In the genomic region with DNA sequence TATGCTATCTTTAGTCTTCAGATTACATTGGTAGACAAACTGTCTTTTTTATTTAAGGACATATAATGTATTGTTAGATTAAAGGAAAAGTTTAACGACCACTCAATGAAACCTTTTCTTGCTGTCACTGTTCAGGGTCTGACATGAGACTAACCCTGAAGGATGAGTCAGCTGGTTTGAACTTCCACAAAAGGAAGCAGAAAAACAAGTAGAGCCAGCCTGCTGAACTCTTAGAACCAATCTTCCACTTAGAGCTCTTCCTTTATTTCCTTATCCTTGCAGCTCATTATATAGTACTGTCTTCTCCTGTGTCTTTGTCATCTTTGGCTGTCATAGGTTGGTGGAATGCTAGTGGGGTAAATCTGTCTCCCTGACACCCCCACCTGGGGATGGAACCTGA, we compare ENCODE assay signal across 9 mouse cellular contexts. TPM values are rescaled to one million over a fixed set of nuclear protein-coding genes. Genes with fewer than 3 reads are reported as not detected.
DNase-seq lines count a peak whose midpoint lies in the region; ATAC-seq and TF ChIP-seq lines count a peak whose summit lies in the region.
"Had no signal": no experiment of that assay in that cellular context is flagged by ENCODE, and none has a peak within 500 bp of the region (broad histone marks: within the 10 kb centered on the region; RNA-seq: fewer than 3 reads in every experiment).

No protein-coding gene starts in this region.

- 59% methylated on average over 1 of the region's 1 CpGs for WGBS in cerebellum, adult 2 months
- 30% methylated on average over 1 of the region's 1 CpGs for WGBS in heart, embryonic 14.5 days
- 18% methylated on average over 1 of the region's 1 CpGs for WGBS in lung, postnatal 0 days

- peak overlapping the region; percentile 27 for H3K4me3 ChIP-seq in cerebellum, adult 2 months (replicated peaks; ENCODE audit: insufficient read depth, low read depth, low read length)
- H3K4me3 ChIP-seq in heart, embryonic 14.5 days (ENCODE audit: control insufficient read depth in 1 of 2, insufficient read depth in 1 of 2, low read depth in 1 of 2, low read length in 2 of 2), result peak overlapping the region; percentile 18 to 78; a peak in 3 of 4 replicates
- peak overlapping the region; percentile 83 for H3K4me3 ChIP-seq in lung, postnatal 0 days (ENCODE audit: low read depth, low read length)

- H3K9ac ChIP-seq in heart, embryonic 14.5 days (ENCODE audit: low read length), result peak overlapping the region; percentile 88
- H3K9ac ChIP-seq in lung, postnatal 0 days (replicated peaks; ENCODE audit: low read depth), result no peak overlapping the region

- ATAC-seq in heart, embryonic 14.5 days (ENCODE audit: insufficient number of reproducible peaks, insufficient read depth, low FRiP score, low read depth), result no peak
- no peak for ATAC-seq in lung, postnatal 0 days

- intact Hi-C loops in left cerebral cortex, postnatal 14 days (cut with DNase I), result no loop called here

- H3K4me2 ChIP-seq in heart, embryonic 14.5 days (ENCODE audit: low read length), result peak overlapping the region; percentile 66
- H3K4me2 ChIP-seq in lung, postnatal 0 days (replicated peaks; ENCODE audit: low read depth, low read length), result peak overlapping the region; percentile 84

- no peak for TF ChIP-seq EP300 in lung, postnatal 0 days (IDR thresholded peaks at IDR 0.05)

- H3K27ac ChIP-seq in cerebellum, adult 2 months (ENCODE audit: insufficient read depth, low read length), result no peak overlapping the region
- H3K27ac ChIP-seq in heart, embryonic 14.5 days (replicated peaks in 1 of 2; ENCODE audit: control insufficient read depth in 1 of 2, insufficient read depth in 1 of 2, low read depth in 2 of 2, low read length in 2 of 2), result peak overlapping the region in 1 of 2 experiments; percentile 78; a peak in 2 of 4 replicates
- 0 out of 2 replicates have a peak overlapping the region, but pooled peaks have one; percentile 29 for H3K27ac ChIP-seq in lung, postnatal 0 days (ENCODE audit: low read length)

- no peak for TF ChIP-seq POLR2A in cerebellum, adult 2 months (IDR thresholded peaks at IDR 0.05; ENCODE audit: borderline replicate concordance, insufficient read depth, low read length)

- H3K4me1 ChIP-seq in cerebellum, adult 2 months (ENCODE audit: control insufficient read depth, insufficient read depth, low read length), result peaks cover 3% of the 10 kb centered on the region; the same call in 1 of the 2 replicates
- H3K4me1 ChIP-seq in heart, embryonic 14.5 days (ENCODE audit: control insufficient read depth in 2 of 2, insufficient read depth in 2 of 2, low read length in 2 of 2), result peaks cover 12 to 25% of the 10 kb centered on the region in 2 experiments
- peaks cover 16% of the 10 kb centered on the region; the same call in 1 of the 2 replicates for H3K4me1 ChIP-seq in lung, postnatal 0 days (ENCODE audit: insufficient read depth, low read depth, low read length)

- no peaks in the 10 kb centered on the region for H3K9me3 ChIP-seq in heart, embryonic 14.5 days (ENCODE audit: control insufficient read depth, low read length)
- no peaks in the 10 kb centered on the region for H3K9me3 ChIP-seq in lung, postnatal 0 days (ENCODE audit: low read length)

- peaks cover 52% of the 10 kb centered on the region for H3K36me3 ChIP-seq in heart, embryonic 14.5 days (ENCODE audit: control insufficient read depth, insufficient read depth, low read length)
- H3K36me3 ChIP-seq in lung, postnatal 0 days (ENCODE audit: insufficient read depth, low read length), result peaks cover 8% of the 10 kb centered on the region; the same call in 1 of the 2 replicates

- DNase-seq in cerebellum, adult 2 months, result no peak
- no peak for DNase-seq in cerebellum, postnatal 36 days
- peak; percentile 85 for DNase-seq in MEL-GATA-1-ER (ENCODE audit: extremely low read depth, low read depth)
- peak; percentile 56 for DNase-seq in lung, postnatal 0 days (ENCODE audit: low spot score)
- no peak for DNase-seq in right cerebral cortex, postnatal 36 days (ENCODE audit: low spot score in 2 of 2)
- DNase-seq in left cerebral cortex, postnatal 14 days (ENCODE audit: low spot score in 2 of 2), result no peak
- no peak for DNase-seq in adrenal gland, postnatal 4 days (ENCODE audit: low spot score in 2 of 2)
- DNase-seq: thymus, postnatal 25 days had no signal

- H3K27me3 ChIP-seq in cerebellum, adult 2 months (ENCODE audit: control insufficient read depth, insufficient read depth, low read length), result no peaks in the 10 kb centered on the region
- H3K27me3 ChIP-seq in heart, embryonic 14.5 days (ENCODE audit: control insufficient read depth, insufficient read depth, low read length), result no peaks in the 10 kb centered on the region
- H3K27me3 ChIP-seq in lung, postnatal 0 days (replicated peaks; ENCODE audit: insufficient read depth, low read length), result no peaks in the 10 kb centered on the region

- TF ChIP-seq CTCF in cerebellum, adult 2 months (IDR thresholded peaks at IDR 0.05; ENCODE audit: borderline replicate concordance, insufficient read depth, low read depth, low read length), result no peak
- no peak for TF ChIP-seq CTCF in lung, postnatal 0 days (IDR thresholded peaks at IDR 0.05)

RNA-seq across cellular contexts. Expression of a gene that starts 1.2 kb away (rescaled TPM):
- polyA plus RNA-seq in cerebellum, adult 2 months (2012; rRNA removed), result 57.3 and 64.3 TPM in 2 replicates
- polyA plus RNA-seq in heart, embryonic 14.5 days (2014; fragmentation: Nextera tagmentation; extraction: Ambion mirVana), result 62.6 and 65.3 TPM in 2 replicates
- 88.6 and 98.4 TPM in 2 replicates for polyA plus RNA-seq in lung, postnatal 0 days (2015; fragmentation: Nextera tagmentation; extraction: Ambion mirVana)
- total RNA-seq in left cerebral cortex, postnatal 14 days (2021), result 10 to 100 TPM; 45.5 to 47.8 TPM
- total RNA-seq in adrenal gland, postnatal 4 days (2021), result 10 to 100 TPM; 53.4 to 54.0 TPM

RNA-seq across cellular contexts. Expression of a gene that starts 32.2 kb away (rescaled TPM):
- 92.7 and 99.6 TPM in 2 replicates for polyA plus RNA-seq in cerebellum, adult 2 months (2012; rRNA removed)
- 60.2 and 62.0 TPM in 2 replicates for polyA plus RNA-seq in heart, embryonic 14.5 days (2014; fragmentation: Nextera tagmentation; extraction: Ambion mirVana)
- 42.3 and 49.4 TPM in 2 replicates for polyA plus RNA-seq in lung, postnatal 0 days (2015; fragmentation: Nextera tagmentation; extraction: Ambion mirVana)
- total RNA-seq in left cerebral cortex, postnatal 14 days (2021), result 10 to 100 TPM; 53.6 to 55.1 TPM
- 10 to 100 TPM; 88.1 to 93.5 TPM for total RNA-seq in adrenal gland, postnatal 4 days (2021)

RNA-seq across cellular contexts. Expression of a gene that starts 57.1 kb away (rescaled TPM):
- polyA plus RNA-seq in cerebellum, adult 2 months (2012; rRNA removed), result 414 and 477 TPM in 2 replicates
- 9.7 and 11.1 TPM in 2 replicates for polyA plus RNA-seq in heart, embryonic 14.5 days (2014; fragmentation: Nextera tagmentation; extraction: Ambion mirVana)
- polyA plus RNA-seq in lung, postnatal 0 days (2015; fragmentation: Nextera tagmentation; extraction: Ambion mirVana), result 4.9 and 5.6 TPM in 2 replicates
- total RNA-seq in left cerebral cortex, postnatal 14 days (2021), result 100 to 1,000 TPM; 491 to 530 TPM
- total RNA-seq in adrenal gland, postnatal 4 days (2021), result 10 to 100 TPM; 23.6 to 29.5 TPM

Comparison
In these comparisons a context has a peak if more than half of its experiments do, and no peak if none do; other contexts are left out.
1. DNase-seq: peak in MEL-GATA-1-ER (single experiment) and lung, postnatal 0 days (single experiment); none in cerebellum, adult 2 months (0 of 2), cerebellum, postnatal 36 days (0 of 2), right cerebral cortex, postnatal 36 days (0 of 2), left cerebral cortex, postnatal 14 days (0 of 2) and adrenal gland, postnatal 4 days (0 of 2).
2. H3K4me3 ChIP-seq: peak in every context shown above with its lines; median percentile 83 in lung, postnatal 0 days; 48 in heart, embryonic 14.5 days; 27 in cerebellum, adult 2 months.
3. RNA of a gene that starts 57.1 kb away (polyA plus RNA-seq): 414 to 477 TPM in cerebellum, adult 2 months; 9.7 to 11.1 TPM in heart, embryonic 14.5 days and 4.9 to 5.6 TPM in lung, postnatal 0 days; every median in the first group is over 10 times any median in the second.